Mouse (Mus musculus) 3134 (cell line): ENCODE data around the gene Fam208b.
"Not testable (repeated sequence)": the region's sequence is repeated elsewhere in the genome, so short reads cannot be mapped to it uniquely, and the experiment has no call there.

ENCODE experiments used
- DNase-seq: peaks from one replicate; pipeline ENCODE4 v3.0.0-alpha.2; 2011; ENCODE audit warnings: low spot score; ENCODE audit not compliant: insufficient read length; ENCODE audit errors: extremely low read depth

Gene Fam208b

DNA sequence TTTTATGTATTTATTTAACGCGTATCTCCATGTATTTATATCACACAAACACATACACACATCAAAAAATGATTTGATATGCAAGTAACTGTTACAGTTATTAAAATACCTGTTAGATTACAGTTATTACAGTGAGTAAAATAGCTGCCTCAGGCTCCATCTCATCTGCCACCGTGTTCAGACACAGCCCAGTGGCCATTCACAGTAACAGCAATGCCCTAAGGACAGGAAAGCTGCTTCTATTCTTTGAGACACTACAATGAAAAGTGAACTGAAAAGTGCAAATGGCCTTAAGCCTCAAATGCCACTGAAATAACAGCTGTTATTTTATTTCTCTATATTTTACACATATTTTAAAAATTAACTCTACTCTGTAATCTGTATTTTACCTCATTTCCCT lies 20.1 kb downstream of the Fam208b start:
- no peak for DNase-seq

DNA sequence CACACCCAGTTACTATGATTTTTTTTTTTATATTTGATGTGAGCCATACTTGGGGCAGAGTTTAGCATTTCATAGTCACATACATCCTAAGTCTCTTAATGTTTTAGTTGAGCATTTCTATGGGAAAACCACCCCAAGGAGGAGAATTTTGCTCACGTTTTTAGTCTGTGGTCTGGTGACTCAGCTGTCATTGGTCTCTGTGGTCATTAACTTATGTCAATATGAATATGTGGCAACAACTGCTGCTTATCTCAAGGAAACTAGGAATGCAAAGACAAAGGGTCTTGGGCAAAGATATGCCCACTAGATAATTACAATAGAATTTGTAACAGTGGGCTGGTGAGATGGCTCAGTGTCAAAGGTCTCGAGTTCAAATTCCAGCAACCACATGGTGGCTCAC lies 47.0 kb downstream of the Fam208b start:
- DNase-seq, result peak; percentile 17

DNA sequence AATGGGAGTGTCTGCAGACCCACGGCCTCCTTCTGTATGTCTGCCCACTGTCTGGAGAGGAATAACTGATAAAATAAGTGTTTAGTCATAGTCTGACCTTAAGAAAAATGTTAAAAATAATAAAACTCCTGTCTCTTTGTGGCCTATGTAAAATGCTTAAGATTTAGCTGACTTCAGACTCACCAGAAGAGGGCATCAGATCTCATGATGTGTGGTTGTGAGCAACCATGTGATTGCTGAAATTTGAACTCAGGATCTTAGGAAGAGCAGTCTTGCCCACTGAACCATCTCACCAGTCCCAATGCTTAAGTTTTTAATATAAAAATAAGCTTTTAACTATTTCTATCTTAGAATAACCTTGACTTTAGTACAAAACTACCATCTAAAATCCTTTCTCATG lies 47.8 kb downstream of the Fam208b start:
- no peak for DNase-seq

DNA sequence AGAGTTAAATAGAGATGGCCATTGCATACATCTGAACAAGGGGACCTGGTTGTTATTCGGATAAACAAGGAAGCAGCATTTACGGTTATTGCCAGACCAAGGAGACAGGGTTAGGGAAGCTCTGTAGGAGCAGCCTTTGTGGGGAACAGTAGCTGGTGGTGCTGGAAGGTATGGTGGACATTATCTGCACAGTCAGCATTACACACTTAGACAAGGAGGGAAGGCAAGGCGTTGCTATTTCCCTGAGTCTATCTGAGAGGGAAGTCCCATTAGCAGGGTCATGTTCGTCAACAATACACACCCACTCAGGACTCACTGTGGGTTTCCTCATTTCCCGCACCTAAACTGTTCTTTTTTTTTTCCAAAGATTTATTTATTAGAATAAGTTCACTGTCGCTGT lies 63.1 kb downstream of the Fam208b start:
- no peak for DNase-seq

DNA sequence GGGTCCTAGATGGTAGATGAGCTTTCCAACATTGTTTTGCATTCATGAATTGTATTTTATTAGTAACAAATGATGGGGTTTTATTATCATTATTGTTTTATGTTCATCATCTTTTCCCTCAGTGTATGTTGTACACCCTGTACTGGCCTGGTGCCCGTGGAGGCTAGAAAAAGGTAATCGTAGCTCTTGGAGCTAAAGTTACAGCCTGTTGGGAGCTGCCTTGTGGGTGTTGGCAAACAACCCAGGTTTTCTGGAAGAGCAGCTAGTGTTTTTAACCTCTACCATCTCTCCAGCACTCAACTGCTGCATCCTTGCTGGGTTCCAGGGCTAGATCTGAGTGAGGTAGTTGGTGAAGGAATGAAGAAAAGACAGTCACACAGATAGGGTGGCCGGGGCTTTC lies 63.5 kb downstream of the Fam208b start:
- no peak for DNase-seq

DNA sequence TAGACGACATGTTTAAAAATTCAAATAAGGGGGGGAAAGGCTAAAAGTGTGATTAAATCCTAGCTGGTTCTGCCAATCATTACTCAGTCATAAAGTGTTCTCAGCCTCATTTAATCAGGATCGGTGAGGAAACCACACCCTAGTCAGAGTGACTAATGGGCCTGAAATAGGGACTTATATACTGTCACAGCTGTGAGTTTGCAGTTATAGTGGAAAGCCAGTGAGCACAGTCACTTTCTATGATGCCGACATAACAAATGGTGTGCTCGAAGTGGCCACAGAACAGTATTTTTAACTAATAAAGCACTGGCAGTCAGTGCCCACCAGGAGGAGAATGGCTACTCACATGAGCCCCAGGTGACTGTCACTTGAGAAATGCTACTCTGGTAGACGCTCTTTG lies 66.0 kb downstream of the Fam208b start:
- no peak for DNase-seq

DNA sequence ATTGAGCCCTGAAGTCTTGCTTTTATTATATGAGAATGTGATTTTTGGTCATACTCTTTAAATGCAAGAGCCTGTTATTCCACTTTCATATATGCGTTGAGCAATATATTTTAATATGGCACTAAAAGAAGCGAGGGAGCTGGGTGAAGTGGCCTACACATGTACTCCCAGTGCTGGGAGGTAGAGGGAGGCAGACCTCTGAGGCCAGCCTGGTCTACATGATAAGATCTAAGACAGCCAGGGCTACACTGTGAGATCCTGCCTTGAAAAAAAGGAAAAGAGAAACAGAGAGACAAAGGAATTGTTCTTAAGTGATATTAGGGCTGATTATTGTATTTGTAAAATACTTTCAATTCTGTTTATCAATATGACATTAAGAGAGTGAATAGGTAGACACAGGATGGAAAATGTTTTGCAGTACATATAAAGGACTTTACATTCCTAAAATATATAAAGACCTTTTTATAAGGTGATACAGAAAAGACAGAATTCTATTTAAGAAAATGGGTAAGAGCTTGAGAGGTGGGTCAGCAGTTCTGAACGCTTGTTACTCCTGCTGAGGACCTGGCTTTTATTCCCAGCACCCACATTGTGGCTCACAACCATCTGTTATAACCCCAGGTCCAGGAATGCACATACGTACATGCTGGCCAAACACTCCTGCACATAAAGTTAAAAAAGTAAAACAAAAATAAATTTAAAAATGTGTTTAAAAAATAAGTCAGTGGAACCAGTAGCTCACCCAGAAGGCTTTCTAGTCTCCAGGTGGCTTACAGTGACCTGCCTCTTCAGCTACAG lies 66.6 kb downstream of the Fam208b start:
- DNase-seq, result no peak

DNA sequence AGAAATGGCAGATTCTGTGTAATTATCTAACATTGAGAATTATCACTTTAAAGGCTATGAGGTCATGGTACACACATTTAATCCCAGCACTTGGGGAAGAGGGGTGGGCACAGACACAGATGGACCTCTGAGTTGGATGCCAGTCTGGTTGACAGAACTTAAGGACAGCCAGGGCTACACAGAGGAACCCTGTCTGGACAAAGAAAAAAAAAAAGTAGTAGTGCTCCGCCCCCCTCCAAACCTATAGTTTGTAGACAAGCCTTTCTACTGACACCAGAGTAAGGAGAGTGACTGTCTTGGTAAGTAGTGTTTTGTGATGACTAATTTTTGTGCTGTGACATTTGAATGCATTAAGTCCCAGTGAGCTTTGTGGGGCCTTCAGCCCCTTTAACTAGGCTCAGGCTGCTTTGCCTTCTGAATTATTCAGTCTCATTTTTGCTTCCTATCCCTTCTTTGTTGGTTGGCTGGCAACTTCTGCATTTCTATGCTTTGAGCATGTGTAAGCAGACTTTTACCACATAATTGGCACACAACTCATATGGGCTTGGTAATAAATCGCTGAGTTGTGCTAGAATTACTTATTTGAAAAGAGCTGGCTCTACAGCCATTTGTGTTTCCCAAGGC lies 69.6 kb downstream of the Fam208b start:
- DNase-seq, result no peak

DNA sequence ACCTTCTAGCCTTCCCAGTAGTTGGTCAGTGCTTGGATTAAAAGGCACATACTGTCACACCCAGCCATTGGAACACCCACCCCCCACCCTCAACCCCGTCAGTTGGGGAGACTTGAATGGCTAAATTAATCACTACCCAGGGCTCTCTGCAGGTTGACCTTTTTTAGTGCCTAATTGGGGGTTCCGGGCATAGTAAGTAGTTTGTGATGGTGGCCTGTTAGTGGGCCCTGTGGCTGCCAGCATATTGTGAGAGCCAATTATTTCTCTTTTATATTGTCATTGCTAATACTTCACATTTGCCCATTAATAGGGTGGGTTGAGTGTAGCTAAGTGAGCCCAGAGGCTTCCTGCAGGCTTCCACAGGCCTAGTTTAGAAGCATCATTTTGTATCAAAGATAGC lies 70.7 kb downstream of the Fam208b start:
- no peak for DNase-seq

DNA sequence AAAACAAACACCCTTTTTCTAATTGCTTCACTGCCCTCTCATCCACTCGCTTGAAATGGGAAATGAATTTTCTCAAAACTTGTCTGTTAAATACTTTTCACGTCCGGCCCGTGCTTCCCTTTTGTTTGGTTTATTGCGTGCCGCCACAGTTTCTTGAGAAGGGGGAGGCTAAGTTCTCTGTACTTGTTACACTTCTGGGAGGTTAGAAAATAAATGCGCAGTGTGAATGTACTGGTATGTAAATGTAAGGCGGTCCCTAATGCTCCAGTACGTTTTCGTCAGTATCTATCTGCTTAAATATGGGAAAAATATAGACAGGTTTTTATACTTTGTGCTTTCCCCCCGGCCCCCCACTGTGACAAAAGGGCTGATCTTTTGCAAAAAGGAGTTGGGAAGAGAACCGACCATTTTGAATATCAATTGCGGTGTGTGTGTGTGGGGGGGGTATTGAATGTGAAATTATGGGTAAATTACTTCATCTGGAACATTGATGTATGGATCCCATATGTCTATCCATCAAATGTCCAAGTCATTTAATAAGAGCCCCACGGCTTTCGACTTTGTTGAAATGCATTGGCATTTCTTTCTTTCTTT lies 71.8 kb downstream of the Fam208b start:
- no peak for DNase-seq

DNA sequence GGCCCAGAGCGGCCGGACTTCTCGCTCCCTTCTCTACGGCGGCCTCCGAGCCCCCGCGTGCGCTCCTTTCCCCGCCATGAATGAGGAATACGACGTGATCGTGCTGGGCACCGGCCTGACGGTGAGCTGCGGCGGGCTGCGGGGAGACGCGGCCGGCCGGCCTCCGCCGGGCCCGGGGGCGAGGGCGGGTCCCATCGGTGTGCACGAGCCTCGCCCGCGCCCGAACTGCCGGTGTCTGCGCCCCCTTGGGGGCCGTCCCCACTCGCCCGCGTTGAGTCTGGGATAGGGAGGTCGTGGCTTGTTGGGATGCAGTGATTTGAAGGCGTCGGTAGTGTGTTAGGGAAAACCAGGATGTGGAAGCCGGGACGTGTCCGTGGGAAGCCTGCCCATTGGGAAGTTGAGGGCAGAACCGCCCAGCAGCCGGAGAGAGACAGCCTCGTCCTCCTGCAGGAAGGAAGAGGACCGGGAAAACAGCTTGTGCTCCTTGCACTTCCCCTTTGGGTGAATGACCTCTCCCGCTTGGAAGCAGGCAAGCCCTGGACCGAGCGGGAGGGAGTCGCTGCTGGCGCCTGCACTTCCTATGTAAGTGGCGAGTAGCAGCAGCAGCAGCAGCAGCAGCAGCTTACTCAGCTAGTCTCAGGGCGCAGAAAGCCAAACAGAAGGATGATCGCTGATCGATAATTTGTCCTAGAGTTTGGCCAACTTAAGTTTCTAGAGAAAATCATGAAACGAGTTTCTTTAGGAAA lies 72.5 kb downstream of the Fam208b start:
- peak; percentile 84 for DNase-seq

DNA sequence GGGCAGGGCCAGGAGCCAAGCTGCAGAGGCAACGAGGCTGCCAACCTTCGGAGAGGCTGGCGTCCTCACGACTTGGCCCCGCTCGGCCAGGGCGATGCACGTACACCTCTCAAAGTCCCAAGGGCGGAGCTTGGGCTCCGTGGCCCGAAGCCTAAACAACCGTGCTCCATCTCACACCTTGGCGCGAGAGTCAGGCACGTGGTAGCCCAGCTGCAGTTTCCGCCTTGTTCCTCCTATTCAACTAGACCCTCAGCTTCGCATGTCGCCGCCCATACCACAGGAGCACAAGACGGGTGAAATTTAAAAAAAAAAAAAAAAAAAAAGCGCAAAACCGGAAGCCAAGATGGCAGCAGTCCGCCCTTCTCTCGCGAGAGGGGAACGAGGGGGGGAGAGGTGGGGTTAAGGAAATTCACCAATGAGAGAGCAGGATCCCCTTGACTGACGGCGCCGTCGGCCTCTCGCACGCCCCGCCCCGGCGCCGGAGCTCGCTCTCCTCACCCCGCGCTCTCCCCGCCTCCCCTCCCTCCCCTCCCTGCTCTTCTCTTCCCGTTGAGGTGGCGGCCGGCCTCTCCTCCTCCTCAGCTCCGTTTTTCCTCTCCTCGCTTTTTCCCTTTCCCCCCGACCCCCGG lies 73.2 kb downstream of the Fam208b start, which contains the start of gene Gdi2:
Gene Gdi2, plus strand, starts transcription at position 470 of the 629 bp plus-strand sequence.
- peak; percentile 94 for DNase-seq

DNA sequence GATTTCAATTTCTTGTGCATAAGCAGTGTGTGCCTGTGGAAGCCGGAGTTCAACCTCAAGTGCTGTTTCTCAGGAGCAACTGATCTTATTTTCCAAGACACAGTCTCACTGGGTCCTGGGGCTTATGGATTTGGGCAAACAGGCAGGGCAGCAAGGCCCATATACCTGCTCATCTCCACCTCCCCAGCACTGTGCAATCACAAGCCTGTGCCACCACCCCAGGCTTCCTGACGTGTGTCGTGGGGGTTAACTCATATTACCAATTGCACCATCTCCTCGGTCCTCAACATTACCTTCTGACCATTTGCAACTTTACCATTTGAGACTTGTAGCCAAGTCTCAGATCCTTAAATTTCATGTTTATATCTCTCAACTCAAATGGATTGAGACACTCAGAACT lies 76.8 kb downstream of the Fam208b start:
- no peak for DNase-seq

DNA sequence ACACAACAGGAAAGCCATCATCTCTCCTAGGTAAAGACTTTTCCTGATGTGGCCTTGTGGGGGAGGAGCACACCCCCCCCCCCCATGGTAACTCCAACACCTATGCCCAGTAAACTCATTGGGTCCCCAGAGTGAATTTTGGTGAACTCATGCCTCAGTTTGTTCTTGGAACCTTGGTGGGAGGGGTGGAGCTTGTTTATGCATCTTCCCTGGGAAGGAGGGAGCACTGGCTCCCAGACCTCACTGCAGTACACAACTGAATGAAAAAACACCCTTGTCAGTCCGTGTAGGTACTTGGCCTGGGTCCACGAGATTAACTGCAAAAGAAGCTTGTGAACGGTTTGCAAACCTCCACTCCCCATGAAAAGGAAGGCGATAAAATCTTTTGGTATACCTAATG lies 78.5 kb downstream of the Fam208b start:
- DNase-seq, result no peak

DNA sequence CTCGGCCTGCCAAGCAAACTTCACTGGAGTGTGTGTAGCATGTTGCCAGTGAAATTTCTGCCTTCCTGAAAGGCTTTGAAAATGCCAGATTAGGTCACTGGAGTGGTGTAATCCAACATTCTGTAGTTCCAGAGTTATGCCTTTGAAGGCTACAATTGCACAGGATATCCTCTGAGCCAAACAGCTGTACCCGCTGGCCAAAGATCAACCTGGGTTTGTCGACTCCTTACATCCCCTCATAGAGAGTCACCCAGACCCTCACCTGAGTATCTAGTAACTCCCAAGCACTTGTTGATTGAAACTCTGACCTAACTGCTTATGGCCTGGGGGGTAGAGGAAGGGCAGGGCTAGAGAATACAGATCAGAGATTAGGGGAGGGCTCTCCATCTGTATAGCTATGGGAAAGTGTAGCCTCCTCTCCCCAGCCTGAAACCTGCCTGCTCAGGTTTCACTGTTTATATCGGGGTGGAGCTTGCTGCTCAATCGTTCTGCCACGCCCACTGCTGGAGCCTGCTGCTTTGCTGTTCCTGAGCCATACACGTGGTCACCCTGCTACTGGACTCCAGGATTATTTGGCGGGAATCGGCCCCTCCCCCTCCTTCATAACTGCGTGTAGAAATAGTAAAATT lies 79.1 kb downstream of the Fam208b start:
- no peak for DNase-seq

DNA sequence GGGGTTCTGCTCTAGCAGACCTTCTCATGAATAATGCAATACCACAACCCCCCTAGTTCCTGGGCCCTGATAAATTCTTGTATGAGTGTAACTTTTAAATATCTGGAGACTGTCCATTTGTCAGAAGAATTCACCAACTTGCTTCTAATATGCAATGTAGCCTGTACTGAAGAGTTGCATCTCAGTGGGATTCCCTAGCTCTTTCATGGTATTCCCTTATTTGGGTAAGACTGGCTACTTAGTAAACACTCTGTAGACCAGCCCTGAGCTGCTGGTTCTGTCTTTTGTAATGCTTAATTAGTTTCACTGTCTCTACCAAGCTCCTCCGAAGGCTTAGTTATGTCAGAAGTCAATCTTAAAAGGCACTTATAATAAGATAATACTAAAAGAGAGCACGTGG lies 79.7 kb downstream of the Fam208b start:
- DNase-seq, result not testable (repeated sequence)

DNA sequence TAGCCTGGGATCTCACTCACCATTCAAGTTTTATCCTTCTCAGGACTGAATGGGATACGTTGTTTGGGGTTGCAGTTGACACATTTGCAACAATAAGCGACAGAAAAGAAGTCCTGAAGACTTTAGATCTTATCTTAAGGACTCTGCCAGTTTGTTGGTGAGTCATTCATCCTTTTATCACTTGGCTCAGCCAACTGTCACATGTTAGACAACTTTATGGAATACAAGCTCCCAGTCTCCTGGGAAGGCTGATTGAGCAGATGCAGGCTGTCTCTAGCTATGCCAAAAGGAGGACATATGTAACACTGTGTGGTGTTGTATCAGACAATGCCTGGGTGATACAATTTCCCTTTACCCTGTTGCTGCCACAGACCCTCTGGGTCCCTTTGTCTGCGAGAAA lies 80.5 kb downstream of the Fam208b start:
- no peak for DNase-seq

DNA sequence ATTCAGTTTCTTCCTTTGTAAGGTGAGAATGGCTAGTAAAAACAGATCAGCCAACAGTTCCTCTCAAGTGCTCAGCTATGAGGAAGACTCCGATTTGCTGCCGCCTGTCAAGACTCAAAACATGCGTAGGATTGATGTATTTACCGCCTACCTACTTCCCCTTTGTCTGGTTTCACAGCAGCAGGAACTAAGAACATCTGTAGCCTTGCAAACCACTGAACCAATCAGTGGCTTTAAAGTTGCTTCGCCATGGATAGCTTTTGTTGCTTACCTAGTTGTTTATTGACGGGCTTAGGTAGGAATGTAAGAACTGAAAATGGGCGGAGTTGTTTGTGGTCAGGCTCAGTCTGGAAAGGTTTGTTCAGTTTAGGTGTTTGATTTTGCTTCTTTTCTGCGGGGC lies 84.6 kb downstream of the Fam208b start:
- no peak for DNase-seq

DNA sequence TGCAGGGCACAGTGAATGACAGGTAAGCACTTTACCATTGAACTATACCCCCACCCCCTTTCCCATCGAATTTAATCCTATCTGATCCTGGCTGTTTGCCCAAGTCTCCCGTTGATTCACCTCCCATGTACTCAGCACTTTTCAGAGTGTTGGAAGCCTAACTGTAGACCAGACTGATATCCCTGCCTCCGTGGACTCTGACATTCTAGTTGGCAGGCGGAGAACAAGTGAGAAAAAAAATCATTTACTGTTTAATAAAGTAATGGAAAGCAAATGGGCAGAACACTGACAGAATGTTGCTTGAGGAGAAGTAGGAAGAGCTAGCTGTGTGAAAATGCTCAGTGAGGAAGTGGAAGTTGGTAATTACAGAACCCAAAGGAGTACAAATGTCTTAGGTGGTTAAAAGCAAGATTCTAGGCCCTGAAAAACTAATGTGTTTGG lies 85.3 kb downstream of the Fam208b start:
- no peak for DNase-seq

DNA sequence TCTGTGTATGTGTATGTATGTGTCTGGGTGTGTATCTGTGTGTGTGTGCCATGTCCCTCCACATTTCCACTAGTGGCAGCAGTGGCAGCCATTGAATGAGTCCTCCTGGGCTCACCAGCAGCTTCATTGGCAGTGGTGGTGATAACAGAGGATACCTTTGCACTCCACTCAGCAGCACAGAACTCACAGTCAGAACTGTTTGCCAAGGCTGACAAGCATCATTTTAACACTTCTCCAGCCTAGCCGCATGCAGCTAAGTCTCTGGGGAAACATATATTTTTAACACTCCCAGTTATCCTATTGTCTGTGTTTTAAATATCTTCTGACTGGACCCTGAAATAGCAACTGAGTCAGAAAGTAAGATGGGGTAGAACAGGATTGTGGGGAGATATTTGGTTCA lies 87.0 kb downstream of the Fam208b start:
- DNase-seq, result no peak
